Mouse (Mus musculus) neural tube, embryonic 11.5 days (tissue): ENCODE data around the gene Abhd13. TPM values are rescaled to one million over a fixed set of nuclear protein-coding genes. Genes with fewer than 3 reads are reported as not detected.

Experiments used
- ATAC-seq: fragments of 200-750 bp; cut with Nextera tagmentation; 2 replicates; pipeline ENCODE4 v1.8.0; 2017; ENCODE audit warnings: moderate number of reproducible peaks, mild to moderate bottlenecking, moderate TSS enrichment, moderate library complexity; ENCODE audit not compliant: insufficient read depth, low FRiP score, low TSS enrichment
- DNase-seq: peaks from one replicate; pipeline ENCODE4 v3.0.0-alpha.2; 2015; ENCODE audit warnings: low spot score
- H3K27ac ChIP-seq: fragments of 300-500 bp; sonication (generic); 2 replicates; pipeline ENCODE4 v1.5.1; 2014; ENCODE audit warnings: low read depth, mild to moderate bottlenecking, low read length
- H3K27me3 ChIP-seq: fragments of 300-500 bp; sonication (generic); 2 replicates; pipeline ENCODE4 v1.6.1; 2014; ENCODE audit warnings: mild to moderate bottlenecking, low read length, mixed read lengths; ENCODE audit not compliant: control insufficient read depth, insufficient read depth
- H3K36me3 ChIP-seq: fragments of 300-500 bp; sonication (generic); 2 replicates; pipeline ENCODE4 v1.6.1; 2014; ENCODE audit warnings: mild to moderate bottlenecking, low read length, moderate library complexity, mixed read lengths; ENCODE audit not compliant: control insufficient read depth, insufficient read depth
- H3K4me1 ChIP-seq: fragments of 300-500 bp; sonication (generic); 2 replicates; pipeline ENCODE4 v1.6.1; 2014; ENCODE audit warnings: low read length, mixed read lengths; ENCODE audit not compliant: control insufficient read depth, insufficient read depth
- H3K4me2 ChIP-seq: fragments of 300-500 bp; sonication (generic); 2 replicates; pipeline ENCODE4 v1.6.1; 2014; ENCODE audit warnings: low read depth, mild to moderate bottlenecking, moderate library complexity
- H3K4me3 ChIP-seq: fragments of 300-500 bp; sonication (generic); 2 replicates; pipeline ENCODE4 v1.5.1; 2014; ENCODE audit warnings: low read depth, low read length
- H3K9ac ChIP-seq: fragments of 300-500 bp; sonication (generic); 2 replicates; pipeline ENCODE4 v1.6.1; 2014; ENCODE audit warnings: mild to moderate bottlenecking, low read length
- H3K9me3 ChIP-seq: fragments of 300-500 bp; sonication (generic); 2 replicates; pipeline ENCODE4 v1.6.1; 2016; ENCODE audit warnings: low read length; ENCODE audit not compliant: control insufficient read depth
- whole genome bisulfite sequencing: fragments of 180-500 bp; shearing (Covaris S2); extraction: QIAGEN DNeasy Blood & Tissue Kit; methylation state at CpG from one replicate; pipeline ENCODE4 v1.1.7; 2014; 5-methylcytosine and 5-hydroxymethylcytosine counted together
- polyA plus RNA-seq: library from polyadenylated mRNA; unstranded; fragments of >200 nt; fragmentation: Nextera tagmentation; extraction: Ambion mirVana; gene quantifications from 2 replicates; pipeline ENCODE4 v1.2.1, GENCODE M21; 2014

The Abhd13 gene
- polyA plus RNA-seq, result 23.3 and 24.7 TPM in 2 replicates

DNA sequence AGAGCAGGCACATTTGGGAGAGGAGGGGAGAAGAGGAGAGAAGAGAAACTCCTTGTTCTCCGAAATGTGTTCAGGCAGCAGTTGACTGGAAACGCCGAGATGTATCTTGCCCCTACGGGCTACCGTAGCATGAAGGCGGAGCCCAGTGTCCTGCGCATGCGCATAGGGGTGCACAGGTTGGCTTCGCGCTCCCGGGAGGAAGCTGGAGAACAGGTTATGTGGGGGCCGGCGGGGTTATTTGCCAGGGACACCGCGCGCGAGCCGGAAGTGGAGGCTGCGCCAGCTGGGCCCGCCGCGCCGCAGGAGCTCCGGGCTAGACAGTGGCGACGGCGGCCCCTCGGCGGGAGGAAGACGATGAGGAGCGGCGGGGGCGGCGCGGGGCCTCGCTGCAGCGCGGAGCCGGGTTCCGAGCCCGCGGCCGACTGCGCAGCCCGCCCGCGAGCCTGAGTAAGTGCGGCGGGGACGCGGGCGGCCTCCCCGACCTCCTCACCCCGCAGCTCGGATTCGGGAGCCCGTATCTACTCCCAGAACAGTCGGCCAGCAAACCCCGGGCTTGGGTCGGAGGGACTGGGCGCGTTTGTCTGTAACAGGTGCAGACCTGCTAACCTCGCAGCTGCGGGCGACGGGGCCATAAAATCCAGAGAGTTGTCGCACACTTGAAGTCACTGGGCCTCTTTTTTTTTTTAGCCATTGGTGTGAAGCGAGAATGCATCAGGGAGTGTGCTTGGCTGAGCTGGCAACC is at the start of gene Abhd13, which contains the start of gene Lig4:
TSS of gene Abhd13 (plus strand) at position 135 of the 742 bp plus-strand sequence.
TSS of gene Lig4 (minus strand) at position 114 of the 742 bp plus-strand sequence.
- Histone ChIP-seq H3K27me3 (no peaks in the 10 kb centered on the region), H3K4me2 (peak within 1 kb of the TSS; percentile 78), H3K4me1 (peaks cover 20% of the 10 kb centered on the region), H3K9ac (peak within 1 kb of the TSS; percentile 91), H3K27ac (peak within 1 kb of the TSS; percentile 70), H3K9me3 (no peaks in the 10 kb centered on the region), H3K36me3 (peaks cover 5% of the 10 kb centered on the region), H3K4me3 (peak within 1 kb of the TSS; percentile 91)
- ATAC-seq (peak; percentile 53), DNase-seq (peak; percentile 96)
- 0% methylated on average over 66 of the region's 68 CpGs for WGBS

DNA sequence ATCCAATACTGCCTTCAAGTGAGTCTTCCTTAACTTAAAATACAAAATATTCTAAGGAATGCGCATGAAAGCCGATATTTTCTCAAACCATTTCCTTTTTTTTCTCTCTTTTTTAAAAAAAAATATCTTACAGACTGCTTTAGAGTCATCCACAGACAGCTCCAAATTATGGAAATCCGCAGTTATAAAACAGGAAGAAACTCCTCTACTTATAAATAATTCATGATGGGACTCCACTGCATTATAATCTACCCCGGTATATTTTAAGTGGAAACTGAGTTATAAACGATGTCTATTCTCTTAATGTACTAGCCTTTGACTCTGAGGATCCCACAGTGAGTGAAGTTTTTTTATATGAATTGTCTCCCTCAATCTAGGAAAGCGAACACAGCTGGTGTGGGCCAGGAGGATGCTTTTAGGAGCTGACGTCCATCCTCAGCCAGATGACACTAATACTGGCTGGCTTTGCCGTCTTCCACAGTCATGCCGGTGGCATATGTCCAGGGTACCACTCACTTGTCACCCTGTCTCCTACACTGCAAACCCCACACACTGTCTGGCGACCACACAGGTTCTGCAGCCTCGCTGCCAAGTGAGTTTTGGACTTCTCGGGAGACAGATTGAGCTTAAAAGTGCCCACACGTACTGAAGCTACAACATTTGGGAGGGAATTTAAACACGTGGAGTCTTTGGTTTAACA is 47.6 kb upstream of the Abhd13 start:
- 82% methylated on average over 14 of the region's 14 CpGs for WGBS
- H3K4me1 ChIP-seq, result no peaks in the 10 kb centered on the region
- ATAC-seq, result no peak

GRCm38 (mm10) chr8:9932711-9933110 is 44.8 kb upstream of the Abhd13 start:
- DNase-seq (no peak), ATAC-seq (no peak)
- no peaks in the 10 kb centered on the region for H3K36me3 ChIP-seq
- no peaks in the 10 kb centered on the region for H3K9me3 ChIP-seq
- no peak overlapping the region for H3K27ac ChIP-seq
- H3K4me2 ChIP-seq, result no peak overlapping the region
- H3K27me3 ChIP-seq, result no peaks in the 10 kb centered on the region
- H3K4me3 ChIP-seq, result no peak overlapping the region
- no peak overlapping the region for H3K9ac ChIP-seq
- no peaks in the 10 kb centered on the region for H3K4me1 ChIP-seq

More for the DNA sequence above, 47.6 kb upstream of the Abhd13 start:
- no peak overlapping the region for H3K27ac ChIP-seq
- H3K9me3 ChIP-seq, result no peaks in the 10 kb centered on the region
- no peak for DNase-seq
- no peak overlapping the region for H3K4me2 ChIP-seq
- no peaks in the 10 kb centered on the region for H3K36me3 ChIP-seq
- H3K4me3 ChIP-seq, result no peak overlapping the region
- H3K27me3 ChIP-seq, result no peaks in the 10 kb centered on the region
- H3K9ac ChIP-seq, result no peak overlapping the region

DNA sequence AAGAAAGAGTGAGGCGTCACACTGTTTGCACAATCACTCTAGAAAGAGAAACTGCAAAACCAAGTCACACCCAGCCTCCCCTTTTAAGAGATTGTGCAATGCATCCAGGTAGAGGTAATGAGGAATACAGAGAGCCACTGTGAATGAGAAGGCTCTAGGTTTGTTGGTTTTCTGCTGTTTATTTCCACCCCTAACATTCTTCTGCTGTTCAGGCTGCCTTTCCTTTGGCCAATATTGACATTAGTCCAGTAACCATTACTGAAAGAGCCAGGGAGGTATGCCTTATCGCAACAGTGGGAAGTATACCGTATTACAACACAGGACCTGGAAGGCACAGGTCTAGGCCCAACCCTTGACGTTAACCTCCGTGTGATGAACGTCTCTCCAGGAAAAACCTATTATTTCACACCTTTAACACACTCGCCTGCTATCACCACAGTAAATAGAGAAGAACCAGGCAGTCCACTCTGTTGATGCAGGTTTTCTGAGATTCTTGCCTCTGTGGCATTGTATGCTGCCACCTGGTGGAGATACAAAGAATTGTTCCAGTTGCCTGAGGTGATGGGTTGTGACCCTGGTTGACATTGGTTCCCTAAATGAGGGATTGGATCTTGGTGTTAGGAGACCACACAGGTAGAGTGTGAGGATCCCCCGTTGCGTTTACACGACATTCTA is 42.5 kb upstream of the Abhd13 start:
- whole genome bisulfite sequencing, result 38% methylated on average over 10 of the region's 10 CpGs
- no peak; the same call in 1 of the 2 replicates for ATAC-seq

GRCm38 (mm10) chr8:9935574-9935973 is 41.9 kb upstream of the Abhd13 start:
- Histone ChIP-seq H3K27me3 (no peaks in the 10 kb centered on the region), H3K9me3 (no peaks in the 10 kb centered on the region), H3K27ac (no peak overlapping the region), H3K4me2 (no peak overlapping the region), H3K9ac (no peak overlapping the region), H3K36me3 (no peaks in the 10 kb centered on the region), H3K4me3 (no peak overlapping the region), H3K4me1 (no peaks in the 10 kb centered on the region)
- no peak for ATAC-seq
- no peak for DNase-seq
- whole genome bisulfite sequencing, result 74% methylated on average over 7 of the region's 7 CpGs

More for the DNA sequence above, 42.5 kb upstream of the Abhd13 start:
- no peak overlapping the region for H3K27ac ChIP-seq
- H3K36me3 ChIP-seq, result no peaks in the 10 kb centered on the region
- no peak overlapping the region for H3K4me3 ChIP-seq
- H3K4me2 ChIP-seq, result no peak overlapping the region
- no peak overlapping the region for H3K9ac ChIP-seq
- H3K4me1 ChIP-seq, result no peaks in the 10 kb centered on the region
- peak; percentile 25 for DNase-seq
- no peaks in the 10 kb centered on the region for H3K27me3 ChIP-seq
- no peaks in the 10 kb centered on the region for H3K9me3 ChIP-seq

DNA sequence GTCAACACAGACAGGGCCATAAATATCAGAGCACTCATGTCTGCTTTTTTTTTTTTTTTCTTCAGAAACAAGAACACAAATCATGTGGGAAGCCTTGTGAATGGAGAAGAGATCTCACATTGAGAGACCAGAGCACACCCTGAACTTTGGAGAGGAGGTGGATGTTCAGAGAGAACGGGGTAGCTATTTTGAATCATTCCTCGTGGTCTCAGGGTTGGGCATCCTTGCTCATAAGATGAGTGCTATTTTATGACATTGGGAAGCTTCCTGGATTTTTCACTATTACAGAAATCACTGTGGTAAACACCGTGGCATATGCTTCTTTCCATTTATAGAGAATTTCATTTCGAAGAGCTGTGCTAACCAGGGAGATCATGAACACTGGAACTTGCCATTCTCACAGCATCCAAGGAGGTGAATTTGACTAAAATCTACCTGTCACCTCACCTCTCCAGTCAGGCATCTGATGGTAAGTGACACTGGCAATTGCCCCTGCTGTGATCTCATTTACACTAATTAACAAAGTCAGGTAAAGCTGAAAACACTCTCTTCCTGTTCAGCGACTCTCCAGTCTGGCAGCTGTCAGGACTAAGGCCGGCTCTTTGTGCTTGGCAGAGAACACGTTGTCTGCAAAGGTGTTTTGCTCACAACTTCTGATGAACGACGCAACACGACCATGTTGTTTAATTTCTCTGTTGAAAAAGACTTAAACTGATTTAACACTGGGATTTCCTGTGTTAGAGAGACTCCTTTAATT is 28.2 kb upstream of the Abhd13 start:
- ATAC-seq (no peak), DNase-seq (no peak)
- Histone ChIP-seq H3K4me2 (no peak overlapping the region), H3K4me1 (no peaks in the 10 kb centered on the region), H3K27me3 (no peaks in the 10 kb centered on the region), H3K36me3 (no peaks in the 10 kb centered on the region), H3K4me3 (no peak overlapping the region), H3K27ac (no peak overlapping the region), H3K9ac (no peak overlapping the region), H3K9me3 (no peaks in the 10 kb centered on the region)
- WGBS, result 69% methylated on average over 10 of the region's 10 CpGs

GRCm38 (mm10) chr8:9958338-9958737 is 19.2 kb upstream of the Abhd13 start:
- H3K4me3 ChIP-seq, result no peak overlapping the region
- H3K4me2 ChIP-seq, result no peak overlapping the region
- H3K36me3 ChIP-seq, result no peaks in the 10 kb centered on the region
- DNase-seq (no peak), ATAC-seq (no peak)
- H3K4me1 ChIP-seq, result no peaks in the 10 kb centered on the region
- 56% methylated on average over 4 of the region's 4 CpGs for WGBS
- no peaks in the 10 kb centered on the region for H3K27me3 ChIP-seq
- H3K9me3 ChIP-seq, result no peaks in the 10 kb centered on the region
- no peak overlapping the region for H3K9ac ChIP-seq
- no peak overlapping the region for H3K27ac ChIP-seq

DNA sequence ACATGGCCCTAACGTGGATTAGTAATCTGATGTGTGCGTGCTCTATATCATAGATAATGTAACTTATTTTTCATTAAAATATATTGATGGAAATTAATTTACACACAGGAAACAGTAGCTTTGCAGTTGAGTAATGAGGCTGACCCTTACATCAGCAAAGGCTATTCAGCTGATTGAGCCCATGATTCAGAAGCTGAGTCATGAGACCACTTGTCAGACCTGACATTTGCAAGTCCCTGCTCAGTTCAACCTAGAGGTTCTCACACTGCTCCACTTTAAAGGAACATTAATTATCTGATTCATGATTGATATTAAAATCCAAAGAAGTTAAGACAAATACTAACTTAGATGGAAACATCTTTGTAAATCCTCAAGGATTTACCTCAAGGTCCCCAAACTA is 17.6 kb upstream of the Abhd13 start:
- 84% methylated on average over 2 of the region's 2 CpGs for WGBS
- no peaks in the 10 kb centered on the region for H3K4me1 ChIP-seq
- H3K27ac ChIP-seq, result no peak overlapping the region
- H3K36me3 ChIP-seq, result no peaks in the 10 kb centered on the region
- no peaks in the 10 kb centered on the region for H3K27me3 ChIP-seq
- H3K9ac ChIP-seq, result no peak overlapping the region
- H3K9me3 ChIP-seq, result no peaks in the 10 kb centered on the region
- H3K4me2 ChIP-seq, result no peak overlapping the region
- H3K4me3 ChIP-seq, result no peak overlapping the region
- DNase-seq, result no peak
- no peak for ATAC-seq
